Mouse (Mus musculus) thymus, postnatal 10 days (tissue): Measurements from ENCODE around the gene Apoc4.

ENCODE experiments used
- DNase-seq, 2 experiments: peaks; one replicate each; pipeline ENCODE4 v3.0.0; 2021; ENCODE audit warnings: low spot score in 2 of 2

Apoc4 gene

GRCm38 (mm10) chr7:19681202-19681694 is at the start of gene Apoc4, which contains the start of gene Gm44805:
TSS of gene Apoc4 (minus strand) at chr7:19681479.
TSS of gene Gm44805 (minus strand) at chr7:19681423.
- no peak for DNase-seq

- no peak for DNase-seq
Measured at GRCm38 (mm10) chr7:19726541-19726940, 45.3 kb upstream of the Apoc4 start.

DNA sequence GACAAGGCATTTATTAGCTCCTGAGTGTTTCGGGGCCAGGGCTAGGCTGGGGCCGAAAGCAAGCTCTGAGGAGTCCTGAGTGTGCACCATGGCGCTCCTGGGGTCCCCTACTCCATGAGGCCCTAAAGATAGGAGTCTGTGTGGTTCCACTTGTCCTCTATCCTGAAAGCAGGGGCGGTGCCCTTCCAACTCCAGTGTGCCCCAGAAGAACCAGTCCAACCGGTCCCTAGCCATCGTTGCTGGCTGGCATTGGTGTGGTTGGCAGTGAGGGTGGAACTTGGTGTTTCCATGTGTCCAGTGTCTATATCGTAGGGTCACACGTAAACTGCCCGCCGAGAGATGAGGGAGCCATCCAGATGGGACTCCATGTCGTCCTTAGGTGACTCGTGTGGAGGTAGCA is 42.9 kb upstream of the Apoc4 start:
- no peak for DNase-seq

- no peak for DNase-seq
Measured at GRCm38 (mm10) chr7:19722754-19723195, 41.5 kb upstream of the Apoc4 start.

DNA sequence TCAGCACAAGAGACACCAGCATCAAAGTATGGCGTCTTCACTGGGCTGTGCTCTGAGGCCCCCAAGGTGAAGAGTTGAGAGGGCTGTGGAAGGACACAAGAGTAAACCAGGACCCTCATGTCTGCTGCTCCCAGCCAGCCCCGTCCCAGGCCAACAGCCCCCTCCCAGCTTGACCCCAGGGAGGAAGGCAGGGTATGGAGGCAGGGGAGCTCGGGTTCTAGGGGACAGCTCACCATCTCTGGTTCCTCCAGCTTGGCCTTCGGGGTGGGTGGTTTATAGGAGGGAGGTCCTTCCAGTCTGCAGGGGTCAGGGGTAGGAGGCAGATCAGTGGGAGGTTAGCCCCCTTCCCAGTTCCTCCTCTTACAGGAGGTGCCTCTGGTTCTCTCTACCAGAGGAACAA is 37.9 kb upstream of the Apoc4 start:
- DNase-seq: no peak

DNA sequence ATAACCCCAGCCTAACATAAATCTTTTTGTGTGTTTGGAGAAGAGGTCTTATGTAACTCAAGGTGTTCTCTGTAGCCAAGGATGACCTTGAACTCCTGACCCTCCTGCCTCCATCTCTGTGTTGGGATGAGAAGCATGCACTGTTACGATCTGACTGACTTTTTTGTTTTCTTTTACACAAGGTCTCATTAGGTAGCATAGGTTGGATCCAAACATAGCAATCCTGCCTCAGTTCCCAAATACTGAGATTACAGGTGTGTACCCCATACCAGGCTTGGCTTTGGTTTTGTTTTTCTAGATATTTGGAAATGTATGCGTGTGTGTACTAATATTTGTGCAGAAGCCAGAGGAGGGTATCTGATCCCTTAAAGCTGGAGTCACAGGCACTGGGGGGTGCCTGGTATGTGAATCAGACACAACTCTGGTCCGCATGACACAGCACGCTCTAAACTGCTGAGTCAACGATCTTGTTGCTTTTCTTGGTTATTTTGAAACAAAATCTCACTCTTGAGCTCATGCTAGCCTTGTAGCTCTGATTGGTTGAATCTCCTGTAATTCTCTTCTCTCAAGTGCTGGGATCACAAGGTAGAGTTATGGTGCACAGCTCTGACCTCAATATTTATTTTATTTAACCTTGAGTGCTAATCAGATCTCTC is 37.1 kb upstream of the Apoc4 start:
- no peak for DNase-seq

DNA sequence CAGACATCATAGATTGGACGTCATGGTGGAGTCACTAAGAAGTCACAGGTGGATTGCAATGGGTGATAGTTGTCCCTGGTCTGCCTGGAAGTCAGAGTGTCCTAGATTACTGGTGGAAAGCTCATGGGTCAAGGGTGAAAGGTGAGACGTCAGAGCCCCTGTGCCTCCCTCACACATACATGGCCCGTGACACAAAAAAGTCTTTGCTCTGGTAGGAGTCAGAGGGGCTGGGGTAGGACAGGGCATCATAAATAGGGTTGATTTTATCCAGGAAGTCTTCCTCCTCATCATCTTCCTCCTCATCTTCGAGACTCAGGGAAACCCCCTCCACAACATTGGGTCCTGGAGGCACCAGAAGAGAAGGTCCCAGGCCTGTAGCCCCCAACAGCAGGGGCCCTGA is 36.1 kb upstream of the Apoc4 start:
- DNase-seq: no peak

DNA sequence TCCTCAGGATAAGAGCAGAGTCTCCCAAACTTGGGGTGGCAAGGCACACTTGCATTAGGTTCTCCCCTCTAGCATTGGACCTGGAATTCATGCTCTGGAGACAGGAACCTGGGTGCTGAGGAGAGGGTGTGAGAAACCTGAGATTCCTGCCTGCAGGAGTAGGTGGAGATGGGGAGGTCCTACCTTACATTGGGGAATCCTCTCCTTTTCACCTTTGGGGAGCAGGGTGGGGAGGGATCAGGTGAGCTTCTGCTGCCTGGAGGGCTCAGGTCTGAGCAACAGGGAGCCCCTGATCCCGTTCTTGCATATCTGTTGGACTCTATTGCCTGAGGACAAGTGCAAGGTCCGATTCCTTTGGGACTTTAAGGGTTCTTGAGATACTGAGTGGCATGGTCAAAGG is 35.5 kb upstream of the Apoc4 start:
- DNase-seq: no peak

GRCm38 (mm10) chr7:19716055-19716682 is 34.9 kb upstream of the Apoc4 start:
- no peak for DNase-seq

DNA sequence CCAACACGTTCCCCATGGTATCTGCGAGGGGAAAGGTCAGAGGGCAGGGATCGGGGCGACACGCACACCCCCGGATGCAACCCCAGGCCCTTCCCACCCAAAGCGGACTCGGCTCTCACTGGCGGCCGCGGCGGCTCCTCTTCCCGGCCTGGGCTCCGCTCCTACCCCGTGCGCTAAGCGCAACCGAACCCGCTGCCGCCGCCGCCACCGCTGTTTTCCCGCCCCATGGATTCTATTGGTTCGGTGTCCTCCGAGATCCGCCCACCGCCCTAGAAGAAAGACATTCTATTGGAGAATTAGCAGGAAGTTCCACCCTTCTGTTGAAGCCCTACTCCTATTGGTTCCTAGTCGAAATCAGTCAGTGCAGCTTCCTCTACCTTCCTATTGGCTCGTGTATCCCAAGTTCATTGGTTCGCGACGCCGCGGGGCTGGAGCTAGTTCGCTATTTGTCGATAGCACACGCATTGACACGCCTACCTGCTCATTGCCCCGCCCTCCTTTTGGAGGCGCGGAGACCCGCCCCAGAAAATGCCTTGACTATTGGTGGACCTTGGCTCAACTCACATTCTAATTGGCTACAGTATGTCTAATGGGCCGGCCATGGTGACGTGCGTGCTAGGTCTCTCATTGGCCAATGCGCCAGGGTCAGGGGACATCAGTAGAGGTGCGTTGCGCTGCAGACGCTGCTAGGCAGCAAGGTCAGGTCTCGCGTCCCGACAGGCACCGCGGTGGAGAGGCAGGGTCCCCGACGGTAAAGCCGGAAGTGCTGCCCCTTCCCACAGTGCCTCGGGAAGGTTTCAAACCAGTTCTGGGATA is 34.2 kb upstream of the Apoc4 start, which contains the start of gene Tomm40:
Gene Tomm40 (minus strand): TSS at position 200 of the 816 bp plus-strand sequence.
- DNase-seq: peak; percentile 96 to 99

GRCm38 (mm10) chr7:19714836-19715235 is 33.6 kb upstream of the Apoc4 start:
- no peak for DNase-seq

DNA sequence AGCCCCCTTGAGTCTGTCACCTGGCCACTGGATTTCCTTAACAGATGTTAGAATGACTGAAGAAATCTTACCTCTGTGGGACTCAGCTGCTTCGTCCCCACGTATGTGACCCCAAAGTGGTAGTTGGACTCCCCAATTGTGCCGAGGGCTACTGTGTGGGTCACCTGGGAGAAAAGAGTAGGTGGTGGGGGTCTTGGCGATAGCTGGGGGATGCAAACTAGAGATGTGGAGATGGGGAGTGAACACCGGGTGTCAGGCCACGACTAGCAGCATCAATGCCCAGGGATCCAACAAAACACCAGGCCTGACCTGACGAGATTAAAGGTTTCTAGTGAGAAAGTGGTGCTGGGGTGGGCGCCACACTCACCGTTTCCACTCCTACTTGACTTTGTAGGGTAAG is 32.3 kb upstream of the Apoc4 start:
- no peak for DNase-seq

DNA sequence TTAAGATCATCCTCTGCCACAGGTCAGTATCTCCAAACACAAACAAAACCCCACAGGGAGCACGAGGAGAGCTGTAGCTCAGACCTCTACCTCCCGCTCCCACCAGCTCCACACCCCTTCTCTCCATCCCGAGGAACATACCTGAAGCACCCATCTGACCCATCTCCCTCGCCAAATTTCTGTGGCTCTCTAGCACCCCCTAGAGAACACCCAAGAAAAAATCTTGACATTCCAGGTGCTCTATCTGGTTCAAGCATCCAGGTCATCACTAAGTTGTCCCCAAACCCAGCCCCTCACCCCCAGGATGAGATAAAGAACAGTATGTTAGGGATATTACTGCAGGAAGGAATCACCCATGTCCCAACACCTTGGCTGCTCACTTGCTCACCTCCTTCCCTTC is 31.9 kb upstream of the Apoc4 start:
- DNase-seq: peak in 1 of 2 experiments; percentile 46

- DNase-seq: no peak
Measured at GRCm38 (mm10) chr7:19712414-19712813, 31.1 kb upstream of the Apoc4 start.

DNA sequence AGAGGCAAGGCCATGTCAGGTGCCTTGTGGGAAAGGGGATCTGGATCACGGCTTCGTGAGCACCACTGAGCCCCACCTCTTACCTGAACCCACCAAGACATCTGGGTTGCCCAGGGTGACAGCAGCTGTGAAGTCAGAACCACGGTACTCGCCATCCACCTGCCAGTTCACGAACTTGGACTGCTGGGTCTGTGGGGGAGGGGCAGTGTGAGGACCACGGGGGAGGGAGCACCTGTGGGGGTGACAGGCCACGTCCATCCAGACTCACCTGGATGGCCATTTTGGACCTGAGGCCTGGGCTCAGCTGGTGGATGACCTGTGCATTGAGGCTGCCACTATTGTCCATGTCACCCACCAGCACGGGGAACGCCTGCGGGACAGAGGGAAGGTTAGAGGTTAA is 29.4 kb upstream of the Apoc4 start:
- no peak for DNase-seq

DNA sequence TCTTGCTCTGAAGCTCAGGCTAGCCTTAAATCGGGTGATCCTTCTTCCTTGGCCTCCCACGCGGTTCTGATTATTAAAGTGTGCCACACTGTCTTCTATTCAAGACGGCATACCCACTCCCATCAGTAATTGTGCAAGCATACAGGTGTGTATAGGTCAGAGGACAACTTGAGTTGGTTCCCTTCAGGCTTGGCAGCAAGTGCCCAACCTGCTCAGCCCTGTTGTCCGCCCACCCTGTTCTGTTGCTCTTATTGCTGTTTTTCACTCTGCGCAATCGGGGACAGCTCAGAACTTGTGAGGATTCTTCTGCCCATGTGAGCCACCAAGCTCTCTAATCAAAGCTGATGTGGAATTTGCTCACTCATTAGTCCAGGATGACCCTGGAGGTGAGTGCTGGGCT is 24.0 kb upstream of the Apoc4 start:
- no peak for DNase-seq

DNA sequence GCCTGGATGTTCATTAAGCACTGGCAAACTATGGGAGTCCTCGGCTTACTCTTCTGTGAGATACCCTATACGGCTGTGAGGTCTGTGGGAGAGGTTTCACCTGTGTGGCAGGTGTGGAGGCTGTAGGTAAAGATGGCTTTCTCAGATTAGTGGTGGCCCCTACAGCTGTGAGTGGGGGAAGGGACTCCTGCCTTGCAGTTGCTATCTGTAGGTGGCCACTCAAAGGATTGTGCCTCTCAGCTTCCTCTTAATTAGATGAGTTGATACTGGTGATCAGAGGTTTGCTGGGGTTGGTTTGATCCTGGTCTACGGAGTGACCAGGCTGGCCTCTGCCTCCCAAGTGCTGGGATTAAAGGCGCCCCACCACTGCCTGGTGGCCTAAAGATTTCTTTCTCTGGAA is 23.2 kb upstream of the Apoc4 start:
- DNase-seq: no peak

- no peak for DNase-seq
Measured at GRCm38 (mm10) chr7:19702859-19703555, 21.7 kb upstream of the Apoc4 start.

DNA sequence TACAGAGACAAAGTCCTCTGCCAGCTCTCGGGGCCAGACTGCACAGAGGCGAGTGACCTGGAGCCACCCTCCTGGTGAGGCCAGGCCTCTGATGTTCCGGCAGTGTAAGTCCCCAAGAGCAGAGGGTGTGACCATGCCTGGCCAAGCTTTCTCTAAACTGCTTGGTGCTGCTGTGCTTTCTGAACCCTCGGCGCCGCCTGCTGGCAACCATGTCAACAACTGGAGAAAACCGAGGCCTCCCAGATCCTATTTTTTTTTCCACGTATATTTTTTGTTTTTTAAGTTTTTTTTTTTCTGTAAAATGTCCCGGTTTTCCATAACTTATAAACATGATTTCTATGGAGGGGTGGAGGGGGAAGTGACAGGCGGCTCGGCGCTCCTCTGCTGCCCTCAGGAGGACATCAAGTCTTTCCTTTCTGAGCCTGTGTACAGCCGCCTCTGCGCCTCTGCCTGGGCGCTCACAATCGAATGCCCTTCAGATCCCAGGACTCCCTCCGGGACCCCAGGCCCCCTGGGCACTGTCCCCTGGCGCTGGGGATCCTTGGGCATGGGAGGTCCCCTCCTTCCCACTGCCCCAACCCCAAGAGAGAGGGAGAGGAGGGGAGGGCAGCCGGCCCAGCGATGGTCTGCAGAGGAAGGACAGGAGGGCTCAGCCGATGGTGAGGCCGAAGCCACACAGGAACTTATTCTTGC is 19.9 kb upstream of the Apoc4 start:
- peak; percentile 51 to 52 for DNase-seq

DNA sequence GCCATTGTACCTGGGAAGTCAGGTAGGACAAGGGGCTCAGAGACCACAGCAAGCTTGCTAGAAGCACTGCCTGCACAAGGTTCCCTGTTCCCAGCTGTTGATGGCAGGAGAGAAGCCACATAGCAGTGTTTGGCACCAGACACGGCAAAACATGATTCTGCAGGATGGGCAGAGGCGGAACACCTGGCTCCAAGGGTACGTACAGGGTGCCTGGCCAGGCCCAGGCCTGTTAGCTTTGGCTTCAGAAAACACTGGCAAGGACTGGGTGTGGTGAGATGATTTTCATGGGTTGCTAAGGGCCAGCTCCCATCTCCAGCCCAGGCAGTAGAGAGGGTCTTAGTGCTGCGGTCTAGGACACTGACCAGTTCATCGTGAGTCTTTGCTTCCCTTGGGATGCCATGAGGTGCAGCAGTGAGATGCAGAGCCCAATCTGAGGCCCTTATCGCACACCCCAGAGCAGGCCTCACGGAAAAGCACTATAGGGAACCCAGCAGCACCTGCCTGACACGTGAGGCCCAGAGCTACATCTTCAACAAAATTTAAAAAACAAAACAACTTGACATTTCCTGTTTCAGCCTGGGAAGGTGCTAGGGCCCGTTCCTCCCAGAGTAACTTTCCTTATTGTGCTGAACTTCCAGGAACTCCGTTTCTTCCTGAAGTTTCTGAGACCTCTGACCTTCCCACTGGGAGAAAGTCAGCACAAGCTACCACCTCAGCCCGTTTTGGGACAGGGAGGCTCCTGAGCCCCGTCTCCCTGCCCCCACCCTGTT is 19.2 kb upstream of the Apoc4 start:
- peak in 1 of 2 experiments; percentile 15 for DNase-seq

DNA sequence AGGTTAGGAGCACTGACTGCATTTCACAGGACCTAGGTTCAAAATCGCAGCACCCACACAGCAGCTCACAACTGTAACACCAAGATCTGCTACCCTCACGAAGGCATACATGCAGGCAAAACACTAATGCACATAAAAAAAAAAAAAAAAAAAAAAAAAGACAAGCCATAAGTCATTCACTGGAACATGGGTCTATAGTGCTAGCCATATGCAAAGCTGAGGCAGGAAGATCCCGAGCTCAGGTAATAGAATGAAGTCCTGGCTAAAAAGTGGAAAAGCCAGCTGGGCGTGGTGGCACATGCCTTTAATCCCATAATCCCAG is 18.5 kb upstream of the Apoc4 start:
- DNase-seq: no peak
